Mouse (Mus musculus): ENCODE data around the gene Mlph. TPM values are rescaled to one million over a fixed set of nuclear protein-coding genes. Genes with fewer than 3 reads are reported as not detected.

The Mlph gene
- total and polyA plus RNA-seq, 2 experiments from 2014 or later, result 0.04 to 0.12 TPM

- Histone ChIP-seq H3K9ac (replicated peaks; ENCODE audit: low read depth, low read length) (no peak overlapping the region), H3K4me3 (ENCODE audit: low read depth, low read length) (no peak overlapping the region), H3K27me3 (ENCODE audit: control insufficient read depth, insufficient read depth, low read length) (no peaks in the 10 kb centered on the region), H3K4me2 (ENCODE audit: low read depth, low read length) (0 out of 2 replicates have a peak overlapping the region, but pooled peaks have one; percentile 7), H3K36me3 (replicated peaks; ENCODE audit: control insufficient read depth, insufficient read depth, low read length) (no peaks in the 10 kb centered on the region), H3K4me1 (ENCODE audit: control insufficient read depth, insufficient read depth) (peaks cover 28% of the 10 kb centered on the region), H3K9me3 (replicated peaks; ENCODE audit: control insufficient read depth, low read length) (no peaks in the 10 kb centered on the region), H3K27ac (ENCODE audit: low read depth) (peak overlapping the region; percentile 64)
- ATAC-seq (ENCODE audit: insufficient read depth, low read depth) (peak; percentile 94), DNase-seq (ENCODE audit: low spot score) (peak; percentile 69)
- no peak for TF ChIP-seq EP300 (IDR thresholded peaks at IDR 0.05; ENCODE audit: low read depth)
- no peak for TF ChIP-seq CTCF (IDR thresholded peaks at IDR 0.05; ENCODE audit: low read depth)
- 21% methylated on average over 14 of the region's 14 CpGs for WGBS
These were observed 18.0 kb upstream of the Mlph start for GRCm38 (mm10) chr1:90896741-90897361.

- Histone ChIP-seq H3K9me3 (replicated peaks; ENCODE audit: control insufficient read depth, low read length) (no peaks in the 10 kb centered on the region), H3K4me2 (ENCODE audit: low read depth, low read length) (no peak overlapping the region), H3K4me3 (ENCODE audit: low read depth, low read length) (no peak overlapping the region), H3K4me1 (ENCODE audit: control insufficient read depth, insufficient read depth) (peaks cover 28% of the 10 kb centered on the region), H3K36me3 (replicated peaks; ENCODE audit: control insufficient read depth, insufficient read depth, low read length) (no peaks in the 10 kb centered on the region), H3K27ac (ENCODE audit: low read depth) (no peak overlapping the region), H3K9ac (replicated peaks; ENCODE audit: low read depth, low read length) (no peak overlapping the region), H3K27me3 (ENCODE audit: control insufficient read depth, insufficient read depth, low read length) (no peaks in the 10 kb centered on the region; the same call in 1 of the 2 replicates)
- TF ChIP-seq CTCF (IDR thresholded peaks at IDR 0.05; ENCODE audit: low read depth) (no peak), EP300 (IDR thresholded peaks at IDR 0.05; ENCODE audit: low read depth) (no peak)
- no peak for DNase-seq (ENCODE audit: low spot score)
- 64% methylated on average over 1 of the region's 1 CpGs for WGBS
- ATAC-seq (ENCODE audit: insufficient read depth, low read depth), result no peak
These were observed 16.9 kb upstream of the Mlph start for GRCm38 (mm10) chr1:90898012-90898411.

- TF ChIP-seq EP300 (IDR thresholded peaks at IDR 0.05; ENCODE audit: low read depth) (no peak), CTCF (IDR thresholded peaks at IDR 0.05; ENCODE audit: low read depth) (no peak)
- Histone ChIP-seq H3K27ac (ENCODE audit: low read depth) (peak overlapping the region; percentile 35; the same call in 1 of the 2 replicates), H3K9me3 (replicated peaks; ENCODE audit: control insufficient read depth, low read length) (no peaks in the 10 kb centered on the region), H3K27me3 (ENCODE audit: control insufficient read depth, insufficient read depth, low read length) (no peaks in the 10 kb centered on the region; the same call in 1 of the 2 replicates), H3K4me1 (ENCODE audit: control insufficient read depth, insufficient read depth) (peaks cover 28% of the 10 kb centered on the region), H3K9ac (replicated peaks; ENCODE audit: low read depth, low read length) (no peak overlapping the region), H3K4me2 (ENCODE audit: low read depth, low read length) (no peak overlapping the region), H3K4me3 (ENCODE audit: low read depth, low read length) (no peak overlapping the region), H3K36me3 (replicated peaks; ENCODE audit: control insufficient read depth, insufficient read depth, low read length) (no peaks in the 10 kb centered on the region)
- 85% methylated on average over 5 of the region's 5 CpGs for WGBS
- ATAC-seq (ENCODE audit: insufficient read depth, low read depth) (no peak), DNase-seq (ENCODE audit: low spot score) (no peak)
These were observed 15.1 kb upstream of the Mlph start for GRCm38 (mm10) chr1:90899816-90900215.

GRCm38 (mm10) chr1:90900406-90900805 is 14.5 kb upstream of the Mlph start:
- peak; percentile 63 for DNase-seq (ENCODE audit: low spot score)
- H3K9me3 ChIP-seq (replicated peaks; ENCODE audit: control insufficient read depth, low read length), result no peaks in the 10 kb centered on the region

GRCm38 (mm10) chr1:90901246-90901645 is 13.6 kb upstream of the Mlph start:
- ATAC-seq (ENCODE audit: insufficient read depth, low read depth), result no peak
- no peak for DNase-seq (ENCODE audit: low spot score)
- WGBS, result 88% methylated on average over 4 of the region's 4 CpGs

More at GRCm38 (mm10) chr1:90900406-90900805, 14.5 kb upstream of the Mlph start:
- Histone ChIP-seq H3K9ac (replicated peaks; ENCODE audit: low read depth, low read length) (no peak overlapping the region), H3K27ac (ENCODE audit: low read depth) (peak overlapping the region; percentile 35; the same call in 1 of the 2 replicates), H3K4me3 (ENCODE audit: low read depth, low read length) (no peak overlapping the region), H3K4me2 (ENCODE audit: low read depth, low read length) (no peak overlapping the region), H3K36me3 (replicated peaks; ENCODE audit: control insufficient read depth, insufficient read depth, low read length) (no peaks in the 10 kb centered on the region), H3K27me3 (ENCODE audit: control insufficient read depth, insufficient read depth, low read length) (no peaks in the 10 kb centered on the region; the same call in 1 of the 2 replicates), H3K4me1 (ENCODE audit: control insufficient read depth, insufficient read depth) (peaks cover 27% of the 10 kb centered on the region)
- ATAC-seq (ENCODE audit: insufficient read depth, low read depth), result no peak; the same call in 1 of the 2 replicates
- 65% methylated on average over 6 of the region's 6 CpGs for WGBS
- TF ChIP-seq EP300 (IDR thresholded peaks at IDR 0.05; ENCODE audit: low read depth) (no peak), CTCF (IDR thresholded peaks at IDR 0.05; ENCODE audit: low read depth) (no peak)

More at GRCm38 (mm10) chr1:90901246-90901645, 13.6 kb upstream of the Mlph start:
- no peak overlapping the region for H3K9ac ChIP-seq (replicated peaks; ENCODE audit: low read depth, low read length)
- TF ChIP-seq EP300 (IDR thresholded peaks at IDR 0.05; ENCODE audit: low read depth) (no peak), CTCF (IDR thresholded peaks at IDR 0.05; ENCODE audit: low read depth) (no peak)
- no peaks in the 10 kb centered on the region; the same call in 1 of the 2 replicates for H3K27me3 ChIP-seq (ENCODE audit: control insufficient read depth, insufficient read depth, low read length)
- no peak overlapping the region for H3K27ac ChIP-seq (ENCODE audit: low read depth)
- no peaks in the 10 kb centered on the region for H3K9me3 ChIP-seq (replicated peaks; ENCODE audit: control insufficient read depth, low read length)
- H3K4me3 ChIP-seq (ENCODE audit: low read depth, low read length), result no peak overlapping the region
- H3K4me2 ChIP-seq (ENCODE audit: low read depth, low read length), result no peak overlapping the region
- H3K4me1 ChIP-seq (ENCODE audit: control insufficient read depth, insufficient read depth), result peaks cover 19% of the 10 kb centered on the region
- no peaks in the 10 kb centered on the region for H3K36me3 ChIP-seq (replicated peaks; ENCODE audit: control insufficient read depth, insufficient read depth, low read length)
